23 mouse cellular contexts compared by ENCODE assay signal in genomic region chr4:86936706-86937105, GRCm38 (mm10).
A peak's percentile ranks its signal among the peaks of the same experiment; 100 is the strongest.
DNase-seq lines count a peak whose midpoint lies in the region; ATAC-seq lines count a peak whose summit lies in the region.
"Had no signal": no experiment of that assay in that cellular context is flagged by ENCODE, and none has a peak within 500 bp of the region (broad histone marks: within the 10 kb centered on the region; RNA-seq: fewer than 3 reads in every experiment).

No protein-coding gene starts in this region.

- no peak overlapping the region for H3K4me2 ChIP-seq in midbrain, embryonic 11.5 days
- no peak overlapping the region for H3K4me2 ChIP-seq in midbrain, embryonic 13.5 days (replicated peaks)

- WGBS in midbrain, embryonic 11.5 days, result 86% methylated on average over 3 of the region's 3 CpGs
- 63% methylated on average over 2 of the region's 3 CpGs for WGBS in midbrain, embryonic 13.5 days

- DNase-seq in midbrain, embryonic 11.5 days (ENCODE audit: low spot score, missing footprints), result peak; percentile 54
- DNase-seq in Muller cell, postnatal 12 days (ENCODE audit: inconsistent ontology term), result peak; percentile 66
- peak; percentile 30 for DNase-seq in R1 (ENCODE audit: low read depth, low spot score)
- DNase-seq in cerebellum, postnatal 25 days, result no peak
- DNase-seq in cerebellum, adult 9-11 months, result no peak
- DNase-seq: adrenal gland, adult 2 months; adrenal gland, adult 8-10 months; adrenal gland, postnatal 10 days; adrenal gland, postnatal 14 days; adrenal gland, postnatal 25 days; adrenal gland, postnatal 36 days; B cell, adult 2 months; cerebellum, adult 11 months; cerebellum, adult 11-12 months; cerebellum, adult 18-20 months; cerebellum, adult 2 months; cerebellum, adult 8-10 months had no signal

- H3K4me1 ChIP-seq in midbrain, embryonic 11.5 days (ENCODE audit: control insufficient read depth, insufficient read depth, low read length), result no peaks in the 10 kb centered on the region
- no peaks in the 10 kb centered on the region for H3K4me1 ChIP-seq in midbrain, embryonic 13.5 days (replicated peaks)

- H3K27ac ChIP-seq in midbrain, embryonic 11.5 days (ENCODE audit: low read depth, low read length), result no peak overlapping the region
- no peak overlapping the region for H3K27ac ChIP-seq in midbrain, embryonic 13.5 days

- no peak overlapping the region for H3K9ac ChIP-seq in midbrain, embryonic 11.5 days (ENCODE audit: low read length)
- no peak overlapping the region for H3K9ac ChIP-seq in midbrain, embryonic 13.5 days (replicated peaks)

- H3K36me3 ChIP-seq in midbrain, embryonic 11.5 days (ENCODE audit: control insufficient read depth, insufficient read depth, low read length), result no peaks in the 10 kb centered on the region
- peaks cover 7% of the 10 kb centered on the region for H3K36me3 ChIP-seq in midbrain, embryonic 13.5 days
- H3K36me3 ChIP-seq: G1E had no signal

- H3K4me3 ChIP-seq in midbrain, embryonic 11.5 days (ENCODE audit: low read depth, low read length), result no peak overlapping the region
- H3K4me3 ChIP-seq in midbrain, embryonic 13.5 days (replicated peaks), result no peak overlapping the region

- H3K9me3 ChIP-seq in midbrain, embryonic 11.5 days (ENCODE audit: control insufficient read depth, low read length), result no peaks in the 10 kb centered on the region
- no peaks in the 10 kb centered on the region for H3K9me3 ChIP-seq in midbrain, embryonic 13.5 days
- H3K9me3 ChIP-seq: G1E had no signal

- no peak for ATAC-seq in midbrain, embryonic 11.5 days (ENCODE audit: low FRiP score)
- no peak for ATAC-seq in midbrain, embryonic 13.5 days
- ATAC-seq: activated CD4-positive, CD25-positive, alpha-beta regulatory T cell, adult 4 months; CD4-positive, CD25-positive, alpha-beta regulatory T cell, adult 4 months; Patski had no signal

- H3K27me3 ChIP-seq in midbrain, embryonic 11.5 days (ENCODE audit: control insufficient read depth, insufficient read depth, low read length), result no peaks in the 10 kb centered on the region
- no peaks in the 10 kb centered on the region for H3K27me3 ChIP-seq in midbrain, embryonic 13.5 days
- H3K27me3 ChIP-seq: CH12.LX, Patski had no signal

Comparison
In these comparisons a context has a peak if more than half of its experiments do, and no peak if none do; other contexts are left out.
1. DNase-seq: peak in midbrain, embryonic 11.5 days (single experiment), Muller cell, postnatal 12 days (single experiment) and R1 (single experiment); none in cerebellum, postnatal 25 days (0 of 2) and cerebellum, adult 9-11 months (single experiment).